Mouse (Mus musculus): Measurements from ENCODE around the gene Ube4b. TPM values are rescaled to one million over a fixed set of nuclear protein-coding genes. Genes with fewer than 3 reads are reported as not detected.

Gene Ube4b
- total RNA-seq, 2 experiments from 2014 or later, result 77.9 to 86.7 TPM

DNA sequence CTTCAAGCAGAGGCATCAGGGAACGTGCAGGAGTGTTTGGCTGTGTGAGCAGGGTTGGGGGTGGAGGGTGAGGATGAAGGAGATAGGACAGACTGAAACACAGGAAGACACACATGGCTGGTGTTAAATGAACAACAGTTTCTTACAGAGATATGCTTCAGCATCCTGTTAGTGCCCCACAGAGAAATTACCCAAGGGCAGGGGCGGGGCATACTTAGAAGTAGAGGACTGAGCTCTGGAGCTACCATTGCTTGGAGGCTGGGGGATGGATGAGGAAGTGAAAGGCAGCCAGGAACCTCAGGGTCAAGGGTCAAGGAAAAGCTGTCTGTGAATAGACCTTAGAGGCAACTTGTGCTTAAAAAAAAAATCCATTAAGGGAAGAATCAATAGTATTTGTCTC lies 85.9 kb downstream of the Ube4b start:
- no peak for DNase-seq (ENCODE audit: low spot score in 2 of 2)

DNA sequence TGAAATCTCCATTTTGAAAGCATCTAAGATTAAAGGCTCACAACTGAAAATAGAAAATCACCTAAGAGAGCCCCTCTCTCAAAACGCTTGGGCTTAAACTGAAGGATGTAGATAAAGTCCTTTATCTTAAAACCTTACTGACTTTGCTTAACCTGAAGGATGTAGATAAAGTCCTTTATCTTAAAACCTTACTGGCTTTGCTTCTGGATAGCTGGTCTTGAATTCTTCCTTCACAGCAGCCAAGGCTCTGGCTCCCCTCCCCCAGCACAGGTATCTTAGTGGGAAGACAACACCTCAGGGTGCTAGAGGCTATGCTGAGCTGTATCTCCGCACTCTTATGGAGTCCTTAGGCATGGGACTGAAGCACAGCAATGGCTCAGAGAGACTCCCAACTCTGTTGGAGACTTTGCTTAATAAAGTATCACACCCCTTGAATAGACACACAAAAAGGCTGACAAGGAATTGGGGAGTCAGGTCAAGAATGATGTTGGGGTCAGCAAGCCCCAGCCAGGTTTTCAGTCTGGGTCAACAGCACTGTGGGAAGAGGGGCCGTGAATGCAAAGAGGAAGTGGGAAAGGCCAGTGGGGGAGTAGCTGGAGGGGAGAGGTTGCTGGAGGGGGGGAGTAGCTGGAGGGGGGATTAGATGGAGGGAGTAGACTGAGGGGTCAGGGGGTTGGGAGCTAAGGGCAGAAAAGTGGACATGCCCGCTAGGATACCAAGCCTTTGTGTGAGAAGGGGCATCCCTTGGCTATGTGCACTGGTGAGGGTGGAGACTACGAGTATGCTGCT lies 86.9 kb downstream of the Ube4b start:
- no peak for DNase-seq (ENCODE audit: low spot score in 2 of 2)

DNA sequence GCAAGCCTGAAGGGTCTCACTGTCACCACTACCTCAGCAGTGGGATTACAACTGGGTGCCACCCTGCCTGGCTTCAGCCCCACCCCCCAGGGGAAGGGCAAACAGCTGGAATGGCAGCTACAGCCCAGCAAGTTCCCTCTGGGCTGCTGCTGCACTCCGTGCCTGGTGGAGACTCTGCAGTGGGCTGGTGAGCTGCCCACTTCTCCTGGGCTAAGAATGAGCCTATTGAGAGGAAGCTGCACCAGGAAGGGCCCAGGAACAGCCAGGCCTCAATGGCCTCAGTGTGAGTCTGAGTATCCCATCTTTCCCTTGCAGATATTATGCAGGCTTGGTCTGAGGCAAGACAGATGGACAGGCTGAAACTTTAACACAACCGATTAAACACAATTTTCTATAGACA lies 88.4 kb downstream of the Ube4b start:
- DNase-seq (ENCODE audit: low spot score in 2 of 2), result no peak

DNA sequence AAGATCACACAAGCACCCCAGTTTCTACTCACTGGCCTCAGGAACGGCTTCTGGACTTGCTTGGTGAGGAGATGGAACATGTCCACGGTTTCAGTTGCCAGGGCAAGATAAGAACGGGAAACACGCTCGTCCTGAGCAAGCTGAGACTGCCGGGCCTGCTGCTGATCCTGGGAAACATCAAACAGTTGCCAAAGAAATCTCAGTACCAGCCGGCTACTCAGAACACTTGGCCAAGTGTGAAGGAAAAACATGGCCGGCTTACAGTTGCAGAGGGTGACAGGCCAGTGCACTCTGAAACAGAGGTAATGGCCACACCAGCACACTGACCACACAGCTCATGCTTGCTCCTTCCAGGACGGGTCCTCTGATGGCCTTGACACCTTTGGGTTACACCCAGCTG lies 89.2 kb downstream of the Ube4b start:
- no peak for DNase-seq (ENCODE audit: low spot score in 2 of 2)

DNA sequence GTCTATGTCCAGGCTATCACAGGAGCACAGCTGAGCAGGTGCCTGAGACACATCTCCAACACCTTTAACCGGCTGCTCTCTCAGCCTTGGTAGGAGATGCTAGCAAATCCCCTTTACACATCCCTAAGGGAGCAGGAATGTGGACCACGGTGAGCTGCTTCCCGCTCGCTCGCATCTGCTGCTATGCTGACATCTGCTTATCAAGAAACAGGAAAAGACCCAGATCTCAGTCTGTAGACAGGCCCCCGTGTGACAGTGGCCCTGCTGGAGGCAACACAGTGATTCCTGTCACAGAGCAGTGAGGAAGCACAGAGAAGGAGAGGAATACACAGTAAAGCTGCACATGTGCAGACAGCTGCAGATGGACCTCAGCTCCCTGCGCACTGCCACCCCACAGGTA lies 90.2 kb downstream of the Ube4b start:
- no peak for DNase-seq (ENCODE audit: low spot score in 2 of 2)

DNA sequence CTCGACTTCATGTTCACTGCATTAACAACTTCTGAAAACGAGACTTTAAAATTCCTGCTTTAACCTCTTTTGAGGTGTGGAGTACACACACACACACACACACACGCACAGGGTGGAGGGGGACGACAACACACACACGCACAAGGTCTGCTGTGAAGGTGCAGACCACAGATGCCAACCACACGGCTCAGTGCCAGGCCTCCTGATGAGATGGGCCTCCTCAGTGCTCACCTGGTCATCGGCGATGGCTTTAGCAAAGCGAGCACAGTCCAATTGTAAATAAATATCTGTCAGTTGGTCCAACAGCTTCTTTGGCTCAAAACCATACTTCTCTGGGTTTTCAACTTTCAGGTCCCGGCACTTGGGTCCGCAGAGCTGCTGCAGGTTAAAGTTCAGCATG lies 91.7 kb downstream of the Ube4b start:
- no peak for DNase-seq (ENCODE audit: low spot score in 2 of 2)

DNA sequence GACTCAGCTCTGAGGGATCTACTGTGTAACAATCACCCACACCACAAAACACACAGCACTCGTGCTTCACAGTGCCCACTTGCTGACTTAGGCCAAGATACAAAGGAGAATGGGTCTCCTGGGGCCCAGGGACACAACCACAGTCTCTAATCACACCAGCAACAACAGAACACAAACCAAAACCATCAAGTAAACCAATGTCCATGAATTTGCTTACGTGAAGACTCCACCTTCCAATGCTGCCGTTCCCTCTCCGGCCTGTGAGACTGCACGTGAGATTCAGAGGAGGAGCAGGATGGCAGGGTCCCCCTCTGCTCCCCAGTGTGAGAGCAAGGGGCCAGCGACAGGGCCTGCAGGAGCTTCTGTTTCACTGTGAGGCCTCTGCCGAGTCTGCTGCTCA lies 93.8 kb downstream of the Ube4b start:
- no peak for DNase-seq (ENCODE audit: low spot score in 2 of 2)

DNA sequence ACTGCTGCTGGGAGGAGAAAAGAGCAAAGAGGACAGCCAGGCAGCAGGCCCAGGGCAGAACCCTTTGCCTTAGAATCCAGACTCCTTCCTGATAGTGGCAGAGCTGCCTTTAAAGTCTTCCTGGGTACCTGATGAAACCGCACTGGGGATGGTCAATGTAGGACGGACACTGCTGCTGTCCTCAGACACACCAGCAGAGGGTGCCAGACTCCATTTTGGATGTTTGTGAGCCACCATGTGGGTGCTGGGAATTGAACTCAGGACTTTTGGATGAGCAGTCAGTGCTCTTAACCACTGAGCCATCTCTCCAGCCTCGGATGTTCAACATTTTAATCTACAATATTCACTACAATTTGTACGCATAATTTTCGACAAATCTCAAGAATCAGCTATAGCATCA lies 96.1 kb downstream of the Ube4b start:
- DNase-seq (ENCODE audit: low spot score in 2 of 2), result no peak

DNA sequence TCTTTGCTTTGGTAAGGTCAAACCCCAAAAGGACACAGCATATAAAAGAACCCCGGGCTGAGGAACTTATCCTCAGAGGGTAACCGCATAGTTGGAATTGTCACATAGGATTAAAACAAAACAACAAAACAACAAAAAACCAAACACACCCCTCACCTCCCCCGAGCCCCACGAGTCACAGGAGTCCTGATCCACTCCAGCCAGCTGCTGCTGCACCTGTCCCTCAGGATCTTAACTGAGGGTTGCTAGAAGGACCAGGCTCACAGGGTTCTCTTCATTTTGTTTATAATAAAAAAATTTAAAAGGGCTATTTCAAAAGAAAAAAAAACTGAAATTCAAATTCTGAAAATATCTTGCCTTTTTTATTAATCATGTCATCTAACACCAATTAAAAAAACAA lies 97.8 kb downstream of the Ube4b start:
- no peak for DNase-seq (ENCODE audit: low spot score in 2 of 2)

DNA sequence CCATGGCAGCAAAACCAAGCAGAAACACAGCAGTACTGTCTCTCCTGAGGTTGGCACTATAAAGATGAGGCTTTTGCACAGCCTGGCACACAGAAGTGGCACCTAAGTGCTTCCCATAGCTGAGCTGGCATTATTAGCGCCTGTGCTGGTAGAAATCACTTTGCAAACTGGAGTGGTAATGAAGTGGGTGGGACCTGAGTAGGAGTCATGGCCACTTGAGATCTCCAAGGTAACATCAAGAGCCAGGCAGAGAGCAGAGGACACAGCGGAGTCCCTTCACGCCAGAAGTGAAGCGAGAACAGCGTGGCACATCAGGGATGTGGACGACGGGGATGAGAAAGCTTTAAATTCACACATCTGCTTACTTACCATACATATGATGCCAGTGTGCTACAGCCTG lies 99.3 kb downstream of the Ube4b start:
- DNase-seq (ENCODE audit: low spot score in 2 of 2), result no peak

DNA sequence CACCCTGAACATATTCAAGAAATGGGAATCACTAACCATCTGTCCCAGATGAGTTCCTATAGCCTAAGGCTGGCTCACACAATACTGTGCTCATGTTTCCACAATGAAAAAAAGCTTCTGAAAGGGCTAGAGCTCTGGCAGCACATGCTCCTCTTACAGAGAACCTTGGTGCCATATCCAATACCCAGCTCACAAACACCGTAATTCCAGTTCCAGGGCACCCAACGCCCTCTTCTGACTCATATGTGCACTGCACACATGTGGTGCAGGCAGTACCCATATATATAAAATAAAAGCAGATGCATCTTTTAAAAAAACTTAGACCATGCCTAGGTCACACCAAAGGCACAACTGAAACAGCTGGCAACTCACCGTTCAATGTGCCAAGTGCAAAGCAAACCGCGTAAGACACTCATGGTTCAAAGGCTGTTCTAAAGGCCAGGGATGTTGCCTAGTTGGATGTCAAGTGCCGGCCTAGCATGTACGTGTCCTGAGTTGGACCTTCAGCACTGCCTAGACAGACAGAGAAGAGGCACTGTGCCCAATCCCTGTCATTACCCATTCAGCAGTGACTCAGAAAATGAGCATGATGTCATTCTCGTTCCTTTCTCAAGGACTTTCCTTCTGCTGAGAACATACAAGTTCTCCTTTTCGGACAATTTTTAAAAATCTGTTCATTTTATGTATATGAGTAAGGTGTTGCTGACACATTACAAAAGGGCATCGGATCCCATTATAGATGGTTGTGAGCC lies 101.0 kb downstream of the Ube4b start:
- DNase-seq (ENCODE audit: low spot score in 2 of 2), result no peak

DNA sequence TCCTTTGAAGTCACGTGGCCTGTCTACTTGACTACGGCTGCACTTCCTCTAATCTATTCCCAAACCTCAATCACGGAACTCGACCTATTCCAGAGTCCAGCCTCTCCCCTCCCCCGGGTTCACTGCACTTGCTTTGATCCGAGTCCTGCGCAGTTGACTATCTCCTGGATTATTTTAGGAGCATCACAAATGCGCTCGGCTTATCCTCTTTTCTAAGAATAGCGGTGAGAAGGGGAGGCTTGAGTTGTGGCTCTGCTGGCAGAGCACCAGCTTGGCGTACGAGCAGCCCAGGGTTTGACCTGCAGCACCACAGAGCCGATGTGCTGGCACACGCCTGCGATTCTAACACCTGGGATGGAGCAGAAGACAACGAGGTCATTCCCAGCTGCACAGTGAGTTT lies 102.8 kb downstream of the Ube4b start:
- no peak for DNase-seq (ENCODE audit: low spot score in 2 of 2)

DNA sequence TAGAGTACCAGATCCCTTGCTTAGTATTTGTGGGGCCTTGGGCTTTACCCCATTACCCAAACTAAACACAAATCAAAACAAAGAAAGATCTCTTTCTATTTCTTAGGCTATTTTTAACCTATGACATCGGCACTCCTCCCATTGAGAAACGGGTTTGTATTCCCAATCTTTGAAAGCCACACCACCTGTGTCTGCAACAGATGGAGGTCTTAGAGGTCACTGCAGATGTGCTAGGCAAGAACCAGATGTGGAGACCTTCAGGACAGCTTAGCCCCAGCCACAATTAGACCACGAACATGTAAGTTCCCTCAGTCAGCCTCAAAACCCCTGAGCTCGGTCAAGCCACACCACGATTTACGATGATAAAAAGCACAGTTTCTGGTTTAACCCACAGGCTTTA lies 103.8 kb downstream of the Ube4b start:
- DNase-seq (ENCODE audit: low spot score in 2 of 2), result no peak

DNA sequence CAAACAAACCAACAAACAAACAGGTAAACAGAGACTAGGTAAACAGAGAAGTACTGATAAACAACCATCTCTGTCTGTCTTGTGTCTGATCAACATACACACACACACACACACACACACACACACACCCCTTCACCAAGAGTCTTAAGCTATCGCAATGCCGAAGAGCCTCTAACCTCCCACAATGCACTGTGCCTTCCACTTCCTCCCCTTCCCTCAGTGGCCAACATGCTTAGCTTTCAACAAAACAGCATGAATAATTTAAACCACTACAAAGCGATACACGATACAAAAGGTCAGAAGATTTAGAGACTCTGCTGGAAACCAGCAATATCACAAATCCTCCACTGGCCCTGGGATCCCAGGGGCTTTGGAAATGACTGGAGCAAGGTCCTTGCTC lies 104.3 kb downstream of the Ube4b start:
- DNase-seq (ENCODE audit: low spot score in 2 of 2), result no peak

DNA sequence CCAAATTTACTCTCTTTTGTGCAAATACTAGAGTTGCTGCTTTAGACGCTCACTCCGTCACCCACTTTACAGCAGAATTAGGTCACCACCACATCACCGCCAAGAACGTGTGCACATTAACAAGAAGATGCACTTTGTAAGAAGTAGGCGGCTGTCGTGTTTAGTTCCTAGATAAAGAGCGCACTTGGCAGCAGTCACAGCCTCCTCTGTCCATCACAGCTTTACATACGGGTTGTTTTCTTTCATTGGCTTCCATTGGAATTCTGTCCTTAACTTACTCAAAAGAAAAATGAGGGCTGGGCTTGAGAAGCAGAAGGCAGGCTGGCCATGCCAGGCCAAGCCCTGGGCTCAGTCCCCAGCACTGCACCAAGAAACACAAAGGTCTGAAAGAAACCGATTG lies 107.5 kb downstream of the Ube4b start:
- DNase-seq (ENCODE audit: low spot score in 2 of 2), result no peak

DNA sequence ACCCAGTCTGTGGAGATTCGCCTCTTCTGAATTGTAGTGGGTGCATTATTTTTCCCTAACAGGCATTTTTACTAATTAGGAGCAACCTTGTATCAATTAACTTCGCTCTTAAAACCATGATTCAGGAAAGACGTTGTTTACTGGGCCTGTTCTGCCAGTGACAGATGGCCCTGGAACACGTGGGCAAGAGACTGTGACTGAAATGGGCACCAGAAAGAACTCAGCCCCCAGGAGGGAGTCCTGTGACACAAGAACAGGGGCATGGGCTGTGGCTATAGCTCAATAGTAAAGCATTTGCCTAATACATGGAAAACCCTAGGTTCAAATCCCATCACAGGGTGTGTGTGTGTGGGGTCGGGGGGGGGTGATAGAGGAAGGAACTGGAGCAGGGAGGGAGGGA lies 109.2 kb downstream of the Ube4b start:
- no peak for DNase-seq (ENCODE audit: low spot score in 2 of 2)

DNA sequence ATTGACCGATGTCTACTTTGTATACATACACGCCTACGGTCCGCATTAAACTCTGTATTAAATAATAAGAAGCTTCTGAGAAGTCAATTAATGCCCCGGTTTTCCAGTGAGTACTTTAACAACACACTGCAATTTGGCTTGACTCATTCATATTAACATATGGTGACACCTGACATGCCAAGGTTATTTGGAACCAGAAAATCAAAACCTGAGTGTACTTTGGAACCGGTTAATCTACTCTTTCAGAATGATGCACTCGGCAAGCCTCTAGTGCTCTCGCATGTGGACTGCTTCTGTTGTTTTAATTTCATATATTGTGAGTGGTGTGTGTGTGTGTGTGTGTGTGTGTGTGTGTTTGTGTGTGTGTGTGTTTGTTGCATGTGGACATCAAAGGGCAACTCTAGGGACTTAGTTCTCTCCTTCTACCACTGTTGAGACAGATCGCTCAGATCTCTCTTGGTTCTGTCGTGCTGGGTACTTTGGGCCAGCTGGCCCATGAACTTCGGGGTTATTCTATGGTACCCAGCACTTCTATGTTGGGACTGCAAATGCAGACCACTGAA lies 112.2 kb downstream of the Ube4b start:
- no peak for DNase-seq (ENCODE audit: low spot score in 2 of 2)

DNA sequence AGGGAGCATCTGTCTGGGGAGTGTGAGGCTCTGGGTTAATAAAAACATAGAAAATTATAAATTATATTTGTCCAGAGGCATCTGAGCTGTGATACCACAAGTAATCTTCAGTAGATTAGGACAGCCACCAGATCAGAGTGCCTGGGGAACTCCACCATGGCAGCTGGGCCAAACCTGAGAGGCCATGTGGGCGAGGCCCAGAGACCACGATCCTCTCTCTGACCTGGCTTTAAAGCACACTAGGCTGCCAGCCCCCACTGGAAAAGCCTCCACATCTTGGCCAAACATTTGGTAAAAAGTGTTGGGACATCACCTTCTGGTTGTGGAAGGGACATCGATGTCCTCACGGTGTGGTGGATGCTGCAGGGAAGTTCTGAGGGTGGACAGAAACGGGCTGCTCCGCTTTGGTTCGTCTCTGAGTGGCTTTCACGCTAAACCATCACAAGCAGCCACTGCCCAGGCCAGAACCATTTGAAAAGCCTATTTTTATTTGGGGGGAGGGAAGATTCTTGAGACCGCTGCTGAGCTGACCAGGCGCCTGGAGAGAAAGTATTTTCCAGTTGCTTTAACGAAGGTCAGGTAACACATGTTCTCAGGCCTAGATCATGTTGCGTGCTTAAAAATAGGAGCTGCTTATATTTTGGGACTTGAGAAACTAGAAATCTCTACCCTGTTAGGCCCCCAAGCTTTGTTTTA lies 112.8 kb downstream of the Ube4b start:
- no peak for DNase-seq (ENCODE audit: low spot score in 2 of 2)

DNA sequence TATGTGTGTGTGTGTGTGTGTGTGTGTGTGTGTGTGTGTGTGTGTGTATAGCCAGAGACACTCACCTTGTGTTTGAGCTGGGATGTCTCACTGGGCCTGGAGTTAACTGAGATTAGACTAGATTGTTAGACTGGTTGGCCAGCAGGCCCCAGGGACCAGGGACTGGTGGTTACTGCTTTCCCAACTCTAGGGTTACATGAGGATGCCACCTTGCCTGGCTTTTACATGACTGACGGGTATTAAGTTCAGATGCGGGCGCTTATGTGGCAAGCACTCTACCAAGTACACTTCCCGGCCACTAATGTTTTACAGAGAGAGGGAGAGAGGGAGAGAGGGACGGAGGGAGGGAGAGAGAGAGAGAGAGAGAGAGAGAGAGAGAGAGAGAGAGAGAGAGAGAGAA lies 114.6 kb downstream of the Ube4b start:
- no peak for DNase-seq (ENCODE audit: low spot score in 2 of 2)

DNA sequence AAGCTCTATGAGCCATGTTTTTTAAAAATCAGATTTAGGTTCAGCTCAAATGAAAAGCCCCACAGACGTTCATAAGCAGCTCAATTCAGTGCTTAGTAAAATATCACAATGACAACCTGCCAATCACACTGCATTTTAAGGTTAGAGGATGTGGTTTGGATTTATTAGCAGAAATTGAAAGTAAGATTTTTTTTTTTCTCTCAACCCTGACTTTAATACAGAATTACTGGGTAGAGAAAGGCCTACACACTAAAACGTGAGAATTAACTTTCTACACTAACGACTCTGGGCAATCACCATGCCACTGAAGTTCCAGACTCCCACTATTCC lies 118.1 kb downstream of the Ube4b start:
- DNase-seq (ENCODE audit: low spot score in 2 of 2), result no peak

DNA sequence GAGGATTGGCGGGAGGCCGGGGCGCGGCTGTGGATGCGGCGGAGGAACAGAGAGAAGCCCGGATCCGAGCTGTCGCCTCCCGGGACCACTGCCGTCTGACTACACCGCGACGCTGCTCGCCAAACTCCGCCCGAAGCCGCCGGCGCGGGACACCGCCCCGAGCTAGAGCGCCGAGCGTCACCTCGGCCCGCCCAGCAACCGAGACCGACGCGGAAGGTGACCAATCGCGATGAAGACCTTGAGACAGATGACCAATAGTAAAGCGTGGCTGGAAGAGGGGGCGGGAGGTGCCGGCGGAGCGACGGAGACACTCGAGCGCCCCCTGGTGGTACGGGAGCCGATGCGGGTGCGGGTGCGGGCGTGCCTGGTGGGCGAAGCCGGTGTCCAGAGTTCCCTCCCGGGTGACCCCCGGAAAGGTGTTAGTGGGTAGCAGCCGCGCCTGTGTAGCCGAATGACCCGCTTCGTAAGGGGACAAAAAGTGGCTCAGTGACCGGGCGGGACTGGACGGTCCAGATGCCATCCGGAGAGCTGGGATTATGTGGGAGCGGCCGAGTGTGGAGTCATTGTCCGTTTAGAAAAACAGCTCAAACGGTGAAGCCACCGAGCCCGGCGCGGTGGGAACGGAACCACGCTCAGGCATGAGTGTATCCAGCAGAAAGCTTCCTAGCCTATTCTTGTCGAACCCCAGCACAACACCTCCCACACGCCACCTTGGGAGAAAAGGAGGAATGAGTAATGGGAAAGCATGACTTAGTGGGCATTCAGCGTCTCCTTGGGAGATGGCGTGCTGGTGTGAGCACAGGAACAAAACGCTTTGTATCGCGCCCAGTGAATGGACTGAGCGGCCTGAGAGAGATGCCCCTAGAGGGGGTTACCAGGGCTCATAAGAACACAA lies 118.7 kb downstream of the Ube4b start, which contains the start of gene Kif1b:
TSS of gene Kif1b (minus strand) at position 98 of the 895 bp plus-strand sequence.
- DNase-seq (ENCODE audit: low spot score in 2 of 2), result peak; percentile 99
